Mouse (Mus musculus) forebrain, embryonic 13.5 days (tissue): ENCODE measurements around the gene Gramd4. TPM values are rescaled to one million over a fixed set of nuclear protein-coding genes. Genes with fewer than 3 reads are reported as not detected.

Source experiments
- ATAC-seq: fragments of 200-750 bp; cut with Nextera tagmentation; 2 replicates; pipeline ENCODE4 v1.8.0; 2017
- H3K27ac ChIP-seq: fragments of 300-500 bp; sonication (generic); 2 replicates; pipeline ENCODE4 v1.5.1; 2015; ENCODE audit warnings: inconsistent platforms, mild to moderate bottlenecking, moderate library complexity
- H3K27me3 ChIP-seq: fragments of 300-500 bp; sonication (generic); 2 replicates; pipeline ENCODE4 v1.6.1; 2015; ENCODE audit warnings: mild to moderate bottlenecking, inconsistent platforms
- H3K36me3 ChIP-seq: fragments of 300-500 bp; sonication (generic); 2 replicates; pipeline ENCODE4 v1.6.1; 2015; ENCODE audit warnings: mild to moderate bottlenecking, inconsistent platforms; ENCODE audit not compliant: poor library complexity, severe bottlenecking
- H3K4me1 ChIP-seq: fragments of 300-500 bp; sonication (generic); 2 replicates; pipeline ENCODE4 v1.6.1; 2015; ENCODE audit warnings: inconsistent platforms
- H3K4me2 ChIP-seq: fragments of 300-500 bp; sonication (generic); 2 replicates; pipeline ENCODE4 v1.6.1; 2015; ENCODE audit warnings: inconsistent platforms, mild to moderate bottlenecking, moderate library complexity
- H3K4me3 ChIP-seq: fragments of 300-500 bp; sonication (generic); 2 replicates; pipeline ENCODE4 v1.5.1; 2015; ENCODE audit warnings: mild to moderate bottlenecking, inconsistent platforms
- H3K9ac ChIP-seq: fragments of 300-500 bp; sonication (generic); 2 replicates; pipeline ENCODE4 v1.6.1; 2015; ENCODE audit warnings: mild to moderate bottlenecking, inconsistent platforms
- H3K9me3 ChIP-seq: fragments of 300-500 bp; sonication (generic); replicated peaks from 2 replicates; pipeline ENCODE4 v1.6.1; 2016; ENCODE audit warnings: inconsistent platforms
- WGBS: fragments of 180-500 bp; shearing (Covaris S2); methylation state at CpG from one replicate; pipeline ENCODE4 v1.1.7; 2015; 5-methylcytosine and 5-hydroxymethylcytosine counted together
- polyA plus RNA-seq: library from polyadenylated mRNA; unstranded; fragments of >200 nt; fragmentation: Nextera tagmentation; extraction: Ambion mirVana; gene quantifications from 2 replicates; pipeline ENCODE4 v1.2.1, GENCODE M21; 2015

The Gramd4 gene
- polyA plus RNA-seq, 1 experiment from 2014 or later: 31.6 TPM

DNA sequence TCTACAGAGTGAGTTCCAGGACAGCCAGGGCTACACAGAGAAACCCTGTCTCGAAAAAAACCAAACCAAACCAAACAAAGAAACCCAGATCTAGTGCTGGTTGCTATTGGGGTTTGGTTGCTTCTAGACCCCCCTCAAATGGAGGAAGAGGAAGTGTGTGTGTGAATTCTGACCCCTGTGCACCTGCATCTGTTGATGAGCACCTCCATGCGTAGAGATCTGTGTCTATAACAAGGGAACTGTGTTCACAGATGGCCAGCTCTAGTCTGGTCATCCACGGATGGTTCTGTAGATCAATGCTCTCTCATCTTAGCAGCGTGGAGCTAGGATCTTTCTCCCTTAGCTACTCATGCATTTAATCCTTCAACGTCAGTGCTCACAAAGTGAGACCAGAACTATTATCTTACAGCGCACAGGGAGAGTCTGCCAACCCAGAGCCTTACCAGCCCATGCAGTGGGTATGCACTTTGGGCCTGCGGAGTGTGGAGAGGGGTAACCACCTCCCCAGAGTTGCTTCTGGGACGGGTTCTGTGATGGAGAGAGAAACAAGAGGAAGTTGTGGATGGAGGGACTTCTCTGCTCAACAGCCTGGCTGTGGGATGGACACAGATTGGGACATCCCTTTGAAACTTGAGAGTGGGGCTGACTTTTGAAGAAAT is 6.8 kb downstream of the Gramd4 start:
- no peak for ATAC-seq
- Histone ChIP-seq H3K9ac (no peak overlapping the region), H3K9me3 (no peaks in the 10 kb centered on the region), H3K4me2 (no peak overlapping the region), H3K4me3 (no peak overlapping the region), H3K27me3 (no peaks in the 10 kb centered on the region), H3K36me3 (peaks cover 5% of the 10 kb centered on the region; the same call in 1 of the 2 replicates), H3K4me1 (peaks cover 74% of the 10 kb centered on the region), H3K27ac (no peak overlapping the region)
- 89% methylated on average over 8 of the region's 8 CpGs for WGBS

DNA sequence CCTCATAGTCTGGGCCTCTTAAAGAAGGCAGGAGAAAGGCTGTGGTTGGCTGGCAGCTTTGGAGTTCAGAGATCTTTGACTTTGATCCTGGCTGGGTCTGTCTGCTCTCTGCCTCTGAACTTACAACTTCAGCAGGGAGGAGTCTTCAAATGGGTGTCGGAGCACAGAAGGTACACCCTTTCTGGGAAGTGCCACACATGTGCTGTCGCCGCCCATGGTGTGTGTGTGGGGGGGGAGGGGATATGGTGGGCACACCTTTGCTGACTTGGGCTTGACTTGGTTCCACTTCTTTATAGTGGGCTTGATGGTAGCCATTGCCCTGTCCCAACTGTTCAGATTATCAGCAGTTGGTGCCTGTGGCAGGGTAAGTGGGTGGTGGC is 7.3 kb downstream of the Gramd4 start:
- Histone ChIP-seq H3K4me2 (no peak overlapping the region), H3K9ac (no peak overlapping the region), H3K27me3 (no peaks in the 10 kb centered on the region), H3K4me3 (no peak overlapping the region), H3K9me3 (no peaks in the 10 kb centered on the region), H3K4me1 (peaks cover 74% of the 10 kb centered on the region), H3K36me3 (peaks cover 5% of the 10 kb centered on the region; the same call in 1 of the 2 replicates), H3K27ac (no peak overlapping the region)
- no peak for ATAC-seq
- 100% methylated on average over 3 of the region's 3 CpGs for WGBS

- WGBS: 97% methylated on average over 4 of the region's 4 CpGs
- Histone ChIP-seq H3K4me2 (no peak overlapping the region), H3K36me3 (peaks cover 5% of the 10 kb centered on the region; the same call in 1 of the 2 replicates), H3K27ac (no peak overlapping the region), H3K27me3 (no peaks in the 10 kb centered on the region), H3K9me3 (no peaks in the 10 kb centered on the region), H3K4me3 (no peak overlapping the region), H3K9ac (no peak overlapping the region), H3K4me1 (peaks cover 74% of the 10 kb centered on the region)
- no peak for ATAC-seq
Observed at GRCm38 (mm10) chr15:86065367-86065766, 7.9 kb downstream of the Gramd4 start.

GRCm38 (mm10) chr15:86066836-86067580 is 9.5 kb downstream of the Gramd4 start:
- H3K36me3 ChIP-seq: peaks cover 5% of the 10 kb centered on the region; the same call in 1 of the 2 replicates
- no peak overlapping the region for H3K27ac ChIP-seq
- no peak overlapping the region for H3K4me3 ChIP-seq
- 79% methylated on average over 14 of the region's 14 CpGs for WGBS
- no peak overlapping the region for H3K9ac ChIP-seq
- peaks cover 73% of the 10 kb centered on the region for H3K4me1 ChIP-seq
- H3K4me2 ChIP-seq: no peak overlapping the region
- H3K27me3 ChIP-seq: no peaks in the 10 kb centered on the region
- H3K9me3 ChIP-seq: no peaks in the 10 kb centered on the region
- ATAC-seq: no peak

GRCm38 (mm10) chr15:86067581-86067910 is 10.1 kb downstream of the Gramd4 start:
- no peaks in the 10 kb centered on the region for H3K9me3 ChIP-seq
- no peak for ATAC-seq
- no peak overlapping the region for H3K4me3 ChIP-seq
- no peak overlapping the region for H3K9ac ChIP-seq
- 71% methylated on average over 6 of the region's 6 CpGs for WGBS
- no peak overlapping the region for H3K4me2 ChIP-seq
- no peaks in the 10 kb centered on the region for H3K27me3 ChIP-seq
- peaks cover 5% of the 10 kb centered on the region; the same call in 1 of the 2 replicates for H3K36me3 ChIP-seq
- no peak overlapping the region for H3K27ac ChIP-seq
- H3K4me1 ChIP-seq: peaks cover 69% of the 10 kb centered on the region

DNA sequence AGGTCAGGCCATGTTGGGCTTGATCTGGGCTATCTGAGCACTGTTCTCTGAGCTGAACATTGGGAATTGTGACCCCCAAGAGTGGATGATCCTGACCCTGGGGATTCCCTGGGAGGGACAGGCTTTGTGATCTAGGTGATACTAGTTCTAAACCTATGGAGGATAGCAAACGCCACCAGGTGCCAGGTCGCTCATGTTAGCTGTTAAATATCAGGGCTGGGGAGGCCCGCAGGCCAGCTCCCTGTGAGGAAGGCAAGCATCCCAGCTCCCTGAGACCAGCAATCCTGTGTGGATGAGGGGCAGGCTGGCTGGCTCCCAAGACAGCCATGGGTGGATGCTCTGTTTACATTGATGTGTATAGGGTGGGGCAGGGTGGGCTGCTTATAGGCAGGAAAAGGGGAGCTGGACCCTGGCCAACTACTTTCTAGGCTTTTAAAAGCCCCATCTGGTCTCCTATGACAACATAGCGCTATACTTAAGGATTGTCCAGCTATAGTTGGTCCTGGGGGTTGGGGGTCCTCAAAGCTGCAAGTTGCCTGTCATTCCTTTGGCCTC is 10.5 kb downstream of the Gramd4 start:
- Histone ChIP-seq H3K27ac (no peak overlapping the region), H3K9me3 (no peaks in the 10 kb centered on the region), H3K9ac (no peak overlapping the region), H3K4me3 (no peak overlapping the region), H3K36me3 (peaks cover 5% of the 10 kb centered on the region; the same call in 1 of the 2 replicates), H3K4me1 (peaks cover 65% of the 10 kb centered on the region), H3K27me3 (no peaks in the 10 kb centered on the region), H3K4me2 (0 out of 2 replicates have a peak overlapping the region, but pooled peaks have one; percentile 13)
- no peak for ATAC-seq
- 83% methylated on average over 4 of the region's 4 CpGs for WGBS

GRCm38 (mm10) chr15:86069011-86069791 is 11.7 kb downstream of the Gramd4 start:
- 86% methylated on average over 10 of the region's 10 CpGs for WGBS
- Histone ChIP-seq H3K4me2 (no peak overlapping the region), H3K9ac (no peak overlapping the region), H3K36me3 (peaks cover 5% of the 10 kb centered on the region; the same call in 1 of the 2 replicates), H3K4me1 (peaks cover 63% of the 10 kb centered on the region), H3K27ac (0 out of 2 replicates have a peak overlapping the region, but pooled peaks have one; percentile 46), H3K4me3 (no peak overlapping the region), H3K9me3 (no peaks in the 10 kb centered on the region), H3K27me3 (no peaks in the 10 kb centered on the region)
- no peak for ATAC-seq

GRCm38 (mm10) chr15:86070368-86070767 is 12.9 kb downstream of the Gramd4 start:
- Histone ChIP-seq H3K4me1 (peaks cover 58% of the 10 kb centered on the region), H3K4me3 (no peak overlapping the region), H3K27me3 (no peaks in the 10 kb centered on the region), H3K27ac (peak overlapping the region; percentile 61), H3K36me3 (peaks cover 5% of the 10 kb centered on the region; the same call in 1 of the 2 replicates), H3K4me2 (no peak overlapping the region), H3K9me3 (no peaks in the 10 kb centered on the region), H3K9ac (no peak overlapping the region)
- WGBS: 18% methylated on average over 11 of the region's 11 CpGs
- peak; percentile 73; the same call in 1 of the 2 replicates for ATAC-seq

DNA sequence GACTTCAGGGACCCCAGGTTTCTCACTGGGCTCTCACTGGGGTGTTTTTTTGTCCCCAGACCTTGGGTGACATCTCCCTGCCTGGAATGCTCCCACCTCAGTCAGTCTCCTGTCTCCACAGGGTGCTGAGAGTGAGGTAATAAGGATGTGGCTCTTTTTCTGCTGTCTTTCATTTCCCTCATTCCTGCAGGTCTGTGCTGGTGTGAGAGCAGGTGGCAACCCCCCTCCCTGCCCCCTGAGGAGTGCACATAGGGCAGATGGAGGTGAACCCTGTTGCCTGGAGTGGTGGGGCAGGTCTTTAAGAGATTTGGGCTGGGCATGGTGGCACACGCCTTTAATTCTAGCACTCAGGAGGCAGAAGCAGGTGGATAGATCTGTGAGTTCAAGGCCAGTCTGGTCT is 13.7 kb downstream of the Gramd4 start:
- Histone ChIP-seq H3K27me3 (no peaks in the 10 kb centered on the region), H3K9me3 (no peaks in the 10 kb centered on the region), H3K4me2 (no peak overlapping the region), H3K4me3 (no peak overlapping the region), H3K9ac (0 out of 2 replicates have a peak overlapping the region, but pooled peaks have one; percentile 14), H3K4me1 (peaks cover 58% of the 10 kb centered on the region), H3K36me3 (no peaks in the 10 kb centered on the region), H3K27ac (peak overlapping the region; percentile 61; the same call in 1 of the 2 replicates)
- 69% methylated on average over 1 of the region's 1 CpGs for WGBS
- no peak for ATAC-seq

DNA sequence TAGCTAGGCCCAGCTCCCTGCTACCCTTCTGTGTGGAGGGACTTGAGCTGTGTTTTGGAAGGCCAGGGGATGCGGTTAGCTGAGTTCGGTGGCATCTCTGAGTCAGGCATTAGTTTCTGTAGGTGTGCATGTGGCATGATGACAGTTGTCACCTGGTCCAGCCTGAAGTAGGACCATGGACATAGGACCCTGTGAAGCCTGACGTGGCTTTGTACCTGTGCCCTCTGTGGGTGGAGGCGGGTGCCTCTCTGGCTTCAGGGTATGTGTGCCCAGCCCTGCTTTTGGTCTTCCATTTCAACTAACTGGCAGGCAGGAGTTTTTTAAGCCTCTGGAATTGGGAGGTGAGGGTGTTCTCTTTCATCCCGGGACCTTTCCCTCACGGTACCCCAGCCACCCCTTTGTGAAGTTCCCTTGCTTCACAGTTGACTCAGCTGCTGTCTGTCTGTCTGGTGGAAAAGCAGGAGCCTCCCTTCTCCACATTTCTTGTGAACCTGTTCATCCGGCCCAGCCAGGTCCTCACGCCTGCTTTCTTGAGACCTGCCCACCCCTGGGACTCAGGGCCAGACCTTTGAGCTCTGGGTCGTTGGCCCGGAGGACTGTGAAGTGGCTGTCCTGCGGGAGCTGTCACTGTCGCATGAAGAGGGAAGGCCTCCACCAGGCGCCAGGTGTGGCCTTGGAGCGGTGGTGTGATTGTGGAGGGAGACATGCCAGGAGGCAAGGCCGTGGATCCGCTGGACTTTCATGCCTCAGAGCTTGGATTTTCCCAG is 16.9 kb downstream of the Gramd4 start:
- no peaks in the 10 kb centered on the region for H3K27me3 ChIP-seq
- H3K9ac ChIP-seq: no peak overlapping the region
- ATAC-seq: no peak
- WGBS: 93% methylated on average over 16 of the region's 16 CpGs
- no peak overlapping the region for H3K4me3 ChIP-seq
- H3K4me2 ChIP-seq: no peak overlapping the region
- H3K9me3 ChIP-seq: no peaks in the 10 kb centered on the region
- no peak overlapping the region for H3K27ac ChIP-seq
- H3K4me1 ChIP-seq: peaks cover 27% of the 10 kb centered on the region
- no peaks in the 10 kb centered on the region for H3K36me3 ChIP-seq

- Histone ChIP-seq H3K9ac (no peak overlapping the region), H3K9me3 (no peaks in the 10 kb centered on the region), H3K4me3 (no peak overlapping the region), H3K27me3 (no peaks in the 10 kb centered on the region), H3K4me1 (peaks cover 16% of the 10 kb centered on the region), H3K4me2 (no peak overlapping the region), H3K36me3 (peaks cover 4% of the 10 kb centered on the region; the same call in 1 of the 2 replicates), H3K27ac (no peak overlapping the region)
- 94% methylated on average over 20 of the region's 20 CpGs for WGBS
- no peak for ATAC-seq
Observed at GRCm38 (mm10) chr15:86075305-86076047, 18.0 kb downstream of the Gramd4 start.
